Mouse (Mus musculus): ENCODE measurements around the gene Adh7. TPM values are rescaled to one million over a fixed set of nuclear protein-coding genes. Genes with fewer than 3 reads are reported as not detected.

The Adh7 gene
- total RNA-seq, 1 experiment from 2014 or later = not detected

DNA sequence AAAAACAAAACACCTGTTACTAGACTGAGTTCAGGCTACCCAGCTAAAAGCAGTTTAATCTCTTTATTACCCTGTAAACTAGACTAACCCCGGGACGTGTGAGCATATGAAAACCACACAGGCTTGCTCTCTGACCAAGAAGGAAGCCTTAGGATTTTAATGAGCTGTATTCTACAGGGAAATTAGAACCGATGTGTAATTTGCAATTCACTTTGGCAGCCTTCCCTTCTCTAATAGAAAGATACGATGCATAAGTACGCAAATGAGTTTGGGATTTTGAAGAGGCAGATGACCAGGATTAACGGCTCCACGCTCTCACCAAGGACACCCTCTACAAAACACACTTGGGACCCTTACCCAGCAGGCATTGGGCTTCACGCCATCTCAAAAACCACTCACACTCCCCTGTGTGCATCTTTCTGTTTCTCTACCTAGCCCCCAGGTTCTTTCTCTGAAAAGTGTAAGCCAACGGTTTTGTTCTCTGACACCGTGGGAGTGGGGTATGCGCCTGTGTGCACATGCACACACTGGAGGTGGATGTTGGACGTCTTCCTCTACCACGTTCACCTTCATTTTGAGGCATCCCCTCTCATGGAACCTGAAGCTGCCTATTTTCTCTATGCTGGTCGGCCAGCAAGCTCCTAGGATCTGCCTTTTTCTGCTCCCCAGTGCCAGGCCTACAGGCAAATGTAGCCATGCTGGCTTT is 24.6 kb downstream of the Adh7 start:
- ATAC-seq (replicated peaks in 1 of 2; ENCODE audit: insufficient read depth in 1 of 2, low FRiP score in 2 of 2, low TSS enrichment in 1 of 2, low read depth in 1 of 2, poor library complexity in 2 of 2, severe bottlenecking in 2 of 2) = no peak

DNA sequence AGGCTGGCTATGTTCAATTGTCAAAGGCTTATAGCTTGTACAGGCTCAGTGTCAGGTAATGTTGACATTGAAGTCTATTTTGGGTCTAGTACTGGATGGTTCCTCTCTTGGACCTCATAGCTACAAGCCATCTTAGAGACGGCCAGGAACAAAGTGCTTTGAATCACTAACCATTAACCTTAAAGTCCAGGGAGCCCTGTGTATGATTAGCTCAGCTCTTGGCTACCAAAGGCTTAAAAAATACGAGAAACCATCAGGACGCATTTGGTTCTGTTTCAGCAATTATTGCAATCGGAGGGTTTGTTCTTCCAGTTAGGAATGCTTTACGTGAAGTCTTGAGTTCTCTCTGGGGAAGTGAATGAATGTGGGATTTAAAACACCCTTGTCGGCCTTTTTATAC is 25.4 kb downstream of the Adh7 start:
- ATAC-seq (replicated peaks in 1 of 2; ENCODE audit: insufficient read depth in 1 of 2, low FRiP score in 2 of 2, low TSS enrichment in 1 of 2, low read depth in 1 of 2, poor library complexity in 2 of 2, severe bottlenecking in 2 of 2) = no peak

DNA sequence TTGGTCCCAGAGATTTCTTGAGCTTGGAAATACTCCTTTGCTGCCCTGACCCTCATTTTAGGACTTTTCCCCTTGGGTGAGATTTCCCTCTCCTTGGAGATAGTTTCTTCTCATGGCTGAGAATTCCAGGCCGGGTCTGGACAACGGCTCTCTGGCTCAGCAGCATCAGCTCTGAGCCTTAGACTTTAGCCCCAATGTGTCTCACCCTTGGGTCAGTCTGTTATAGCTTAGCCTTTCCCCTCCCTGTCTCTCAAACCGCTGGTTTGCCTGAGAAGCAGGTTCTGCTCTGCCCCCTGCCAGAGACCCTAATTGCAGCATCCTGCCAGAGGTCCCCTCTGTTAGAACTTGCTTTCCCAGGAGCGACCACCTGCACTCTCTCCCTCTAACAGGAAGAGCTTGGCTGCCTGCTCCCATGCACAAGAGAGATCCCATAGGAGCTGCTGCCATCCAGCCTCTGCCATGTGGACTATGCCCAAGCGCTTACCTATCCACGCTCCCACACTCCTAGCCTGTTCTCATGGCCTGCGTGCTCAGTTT is 26.8 kb downstream of the Adh7 start:
- no peak for ATAC-seq (replicated peaks in 1 of 2; ENCODE audit: insufficient read depth in 1 of 2, low FRiP score in 2 of 2, low TSS enrichment in 1 of 2, low read depth in 1 of 2, poor library complexity in 2 of 2, severe bottlenecking in 2 of 2)

DNA sequence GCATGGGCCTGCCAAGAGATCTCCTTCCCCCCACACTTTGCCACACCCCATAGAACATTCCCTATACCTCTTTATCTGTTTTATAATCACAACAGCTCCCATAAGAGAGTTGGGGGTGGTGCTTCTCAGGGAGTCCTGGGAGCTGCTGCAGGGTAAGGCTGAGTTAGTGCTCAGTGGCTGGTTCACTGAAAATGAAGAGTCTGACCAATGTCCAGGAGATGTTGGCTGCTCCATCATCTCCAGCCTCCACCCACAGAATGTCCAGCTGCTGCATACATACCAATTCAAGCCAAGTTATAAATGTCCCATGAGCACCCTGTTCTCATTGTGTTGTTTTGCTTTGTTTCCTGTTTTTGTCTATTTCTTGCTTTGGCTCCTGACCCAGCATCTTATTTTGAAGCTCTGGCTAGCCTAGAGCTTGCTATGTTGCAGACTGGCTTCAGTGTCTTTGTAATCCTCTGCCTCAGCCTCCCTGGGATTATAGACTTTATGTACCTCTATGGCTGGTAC is 29.0 kb downstream of the Adh7 start:
- ATAC-seq (replicated peaks in 1 of 2; ENCODE audit: insufficient read depth in 1 of 2, low FRiP score in 2 of 2, low TSS enrichment in 1 of 2, low read depth in 1 of 2, poor library complexity in 2 of 2, severe bottlenecking in 2 of 2) = no peak

DNA sequence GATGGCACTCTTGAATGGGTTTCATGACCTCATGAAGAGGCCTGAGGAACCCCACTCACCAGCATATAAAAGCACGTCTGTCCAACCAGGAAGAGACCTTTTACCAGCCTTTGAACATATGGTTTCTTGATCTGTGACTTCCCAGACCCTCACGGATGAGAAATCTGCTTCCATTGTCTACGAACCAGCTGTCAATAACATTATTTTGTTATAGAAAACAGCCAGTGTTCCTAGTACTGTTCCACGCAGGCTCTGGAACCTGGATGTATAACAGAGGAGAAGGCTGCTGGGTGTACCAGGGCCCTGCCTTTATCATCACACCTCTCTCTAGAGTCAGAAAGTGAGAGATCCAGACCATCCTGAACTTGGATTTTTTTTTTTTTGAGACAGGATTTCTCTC is 29.7 kb downstream of the Adh7 start:
- no peak for ATAC-seq (replicated peaks in 1 of 2; ENCODE audit: insufficient read depth in 1 of 2, low FRiP score in 2 of 2, low TSS enrichment in 1 of 2, low read depth in 1 of 2, poor library complexity in 2 of 2, severe bottlenecking in 2 of 2)

DNA sequence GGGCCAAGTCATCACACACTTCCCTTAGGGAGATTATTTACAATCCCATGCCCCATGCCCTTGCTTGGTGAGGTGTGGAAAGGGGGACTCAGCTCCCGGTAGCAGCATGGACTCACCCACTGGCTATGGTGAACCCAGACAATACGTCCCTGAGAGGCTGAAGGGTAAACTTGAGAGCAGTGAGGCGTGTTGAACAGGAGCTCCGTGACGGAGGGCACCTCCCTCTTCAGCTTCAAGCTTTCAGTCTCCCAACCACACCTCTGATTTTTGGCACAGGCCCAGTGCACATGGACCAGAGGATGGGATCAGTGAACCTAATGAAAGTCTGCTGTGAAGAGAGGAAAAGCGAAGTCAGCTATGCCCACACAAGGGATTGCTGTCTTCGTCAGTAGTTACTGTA is 30.5 kb downstream of the Adh7 start:
- no peak for ATAC-seq (replicated peaks in 1 of 2; ENCODE audit: insufficient read depth in 1 of 2, low FRiP score in 2 of 2, low TSS enrichment in 1 of 2, low read depth in 1 of 2, poor library complexity in 2 of 2, severe bottlenecking in 2 of 2)

DNA sequence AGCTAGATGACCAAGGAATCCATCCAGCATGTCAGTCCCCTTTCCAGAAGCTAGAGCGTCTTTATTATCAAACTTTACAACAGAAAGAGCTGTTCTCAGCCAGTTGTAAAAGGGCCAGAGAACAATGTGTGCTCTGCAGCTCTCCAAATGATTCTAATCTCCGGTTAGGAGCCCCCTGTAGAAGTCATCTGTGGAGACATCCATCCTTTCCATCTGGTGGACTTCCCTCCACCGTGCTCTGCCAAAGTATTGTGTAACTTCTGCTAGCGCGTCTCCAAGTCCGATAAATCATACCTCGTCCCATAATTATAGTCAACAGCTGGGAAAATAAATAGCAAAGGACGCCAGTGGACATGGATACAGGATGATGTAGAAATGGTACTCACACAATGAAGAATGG is 31.2 kb downstream of the Adh7 start:
- ATAC-seq (replicated peaks in 1 of 2; ENCODE audit: insufficient read depth in 1 of 2, low FRiP score in 2 of 2, low TSS enrichment in 1 of 2, low read depth in 1 of 2, poor library complexity in 2 of 2, severe bottlenecking in 2 of 2) = no peak

DNA sequence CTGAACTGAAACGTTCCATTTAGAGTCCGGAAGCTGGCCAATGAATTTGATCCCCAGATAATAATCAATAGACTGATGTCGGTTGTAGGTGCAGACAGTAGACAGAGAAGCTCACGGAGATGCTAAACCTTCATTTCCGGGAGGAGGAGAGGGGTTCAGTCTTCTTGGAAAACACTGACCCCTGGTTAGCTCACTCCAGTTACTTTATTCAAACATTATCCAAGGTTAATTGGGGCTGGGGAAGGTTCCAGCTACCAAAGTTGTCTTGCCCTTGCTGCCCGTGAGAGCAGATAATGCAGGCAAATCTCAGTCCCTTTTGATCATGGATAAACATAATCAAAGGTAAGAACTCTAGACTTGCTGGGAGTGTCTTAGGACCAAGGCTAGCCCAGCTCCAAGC is 33.6 kb downstream of the Adh7 start:
- ATAC-seq (replicated peaks in 1 of 2; ENCODE audit: insufficient read depth in 1 of 2, low FRiP score in 2 of 2, low TSS enrichment in 1 of 2, low read depth in 1 of 2, poor library complexity in 2 of 2, severe bottlenecking in 2 of 2) = no peak

DNA sequence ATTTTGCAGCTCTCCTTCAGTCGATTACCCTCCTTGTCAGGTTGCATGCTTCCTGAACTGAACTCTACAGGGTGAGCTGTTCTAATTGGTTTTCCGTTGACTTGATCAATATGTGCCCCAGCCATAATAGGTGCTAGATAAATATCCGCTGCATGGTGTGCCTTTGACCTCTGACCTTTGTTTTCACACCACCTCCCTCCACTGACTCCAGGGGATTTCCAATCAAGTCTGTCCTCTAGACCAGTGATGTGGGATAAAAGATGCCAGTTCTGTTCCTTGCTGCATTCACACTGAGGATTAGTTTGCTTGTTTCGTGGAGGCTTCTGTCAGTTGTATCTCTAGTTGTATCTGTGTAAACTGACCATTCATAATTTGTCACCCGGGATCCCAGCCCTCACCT is 36.6 kb downstream of the Adh7 start:
- no peak for ATAC-seq (replicated peaks in 1 of 2; ENCODE audit: insufficient read depth in 1 of 2, low FRiP score in 2 of 2, low TSS enrichment in 1 of 2, low read depth in 1 of 2, poor library complexity in 2 of 2, severe bottlenecking in 2 of 2)

DNA sequence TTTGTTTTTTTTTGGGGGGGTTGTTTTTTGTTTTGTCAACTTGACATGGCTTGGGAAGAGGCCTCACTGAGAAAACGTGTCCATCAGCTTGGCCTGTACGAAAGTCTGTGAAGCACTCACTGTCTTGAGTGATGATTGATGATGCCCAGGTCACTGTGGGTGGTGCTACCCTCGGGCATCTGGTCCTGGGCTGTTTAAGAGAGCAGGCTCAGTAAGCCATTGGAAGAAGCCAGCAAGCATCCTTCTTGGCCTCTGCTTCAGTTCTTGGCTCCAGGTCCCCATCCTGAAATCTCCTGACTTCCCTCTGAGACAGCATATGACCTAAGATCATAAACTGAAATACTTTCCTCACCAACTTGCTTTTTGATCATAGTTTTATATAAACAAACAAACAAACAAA is 37.8 kb downstream of the Adh7 start:
- no peak for ATAC-seq (replicated peaks in 1 of 2; ENCODE audit: insufficient read depth in 1 of 2, low FRiP score in 2 of 2, low TSS enrichment in 1 of 2, low read depth in 1 of 2, poor library complexity in 2 of 2, severe bottlenecking in 2 of 2)

DNA sequence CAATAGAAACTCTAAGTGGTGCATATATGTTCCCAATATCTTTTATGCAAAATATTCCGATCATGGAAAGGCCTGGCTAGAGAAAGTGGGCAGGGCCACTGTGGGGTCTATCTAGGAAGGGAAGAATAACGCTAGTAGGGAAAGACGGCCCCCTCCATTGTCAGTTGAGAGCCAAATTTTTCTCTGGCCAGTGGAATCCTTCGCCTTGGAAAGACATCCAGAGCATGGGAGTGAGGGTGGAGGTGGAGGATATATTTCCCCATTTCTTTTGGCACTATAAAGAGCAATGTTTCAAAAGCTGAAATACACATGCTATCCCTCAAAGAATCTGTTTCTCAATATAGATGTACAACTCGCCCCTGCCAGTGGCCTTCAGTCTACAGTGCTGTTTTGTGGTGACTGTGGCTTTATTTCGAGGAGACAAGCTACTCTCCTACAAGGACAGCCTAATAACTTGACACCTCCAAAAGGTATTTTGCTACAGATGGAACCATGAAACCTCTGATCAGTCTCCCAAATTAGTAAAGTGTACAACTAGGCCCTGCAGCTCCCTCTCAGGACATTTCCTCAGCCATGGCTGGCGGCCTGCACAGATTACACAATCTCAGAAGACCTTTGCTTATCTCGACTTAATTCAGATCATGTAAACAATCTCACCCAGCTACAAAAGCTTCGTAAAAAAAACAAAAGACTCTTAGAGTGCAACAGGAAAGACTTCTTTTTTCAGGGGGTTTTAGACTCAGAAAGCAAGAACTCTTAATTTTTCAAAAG is 38.4 kb downstream of the Adh7 start:
- ATAC-seq (replicated peaks in 1 of 2; ENCODE audit: insufficient read depth in 1 of 2, low FRiP score in 2 of 2, low TSS enrichment in 1 of 2, low read depth in 1 of 2, poor library complexity in 2 of 2, severe bottlenecking in 2 of 2) = no peak

DNA sequence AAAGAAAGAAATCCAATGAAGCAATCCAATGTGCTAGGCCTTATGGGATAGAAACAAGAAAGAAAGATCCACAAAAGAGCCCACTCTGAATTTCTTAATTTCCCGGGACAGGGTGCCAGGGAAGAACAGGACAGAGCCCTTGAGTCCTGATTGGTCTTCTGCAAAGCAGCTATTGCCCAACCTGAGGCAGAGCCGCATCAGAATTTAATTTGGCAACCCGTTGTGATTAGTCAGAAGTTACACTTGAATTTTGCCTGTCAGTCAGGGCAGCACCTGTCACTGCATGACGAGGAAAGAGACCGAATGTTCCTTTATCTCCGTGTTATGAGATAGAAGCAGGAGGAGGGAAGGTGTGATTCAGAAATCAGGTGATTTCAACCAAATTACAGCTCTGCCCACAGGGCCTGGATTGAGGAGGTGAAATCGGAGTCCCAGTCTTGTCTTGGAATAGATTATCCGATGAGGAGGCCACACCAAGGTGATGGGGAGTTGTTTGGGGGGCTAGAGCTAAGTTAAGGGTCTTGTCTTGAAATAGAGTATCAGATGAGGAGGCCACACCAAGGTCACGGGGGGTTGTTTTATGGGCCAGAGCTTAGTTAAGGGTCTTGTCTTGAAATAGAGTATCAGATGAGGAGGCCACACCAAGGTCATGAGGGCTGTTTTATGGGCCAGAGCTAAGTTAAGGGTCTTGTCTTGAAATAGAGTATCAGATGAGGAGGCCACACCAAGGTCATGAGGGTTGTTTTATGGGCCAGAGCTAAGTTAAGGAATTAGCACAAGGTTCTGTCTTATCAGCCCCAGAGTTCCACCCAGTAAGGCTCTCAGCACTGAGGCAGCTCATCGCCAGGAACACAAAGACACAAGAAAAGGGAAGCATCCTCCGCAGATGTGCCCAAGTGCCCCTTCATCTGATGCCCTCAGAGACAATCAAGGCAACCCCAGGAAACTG is 43.4 kb downstream of the Adh7 start, which contains the start of gene Adh1:
Gene Adh1, plus strand, starts transcription at position 271 of the 949 bp plus-strand sequence.
- ATAC-seq (replicated peaks in 1 of 2; ENCODE audit: insufficient read depth in 1 of 2, low FRiP score in 2 of 2, low TSS enrichment in 1 of 2, low read depth in 1 of 2, poor library complexity in 2 of 2, severe bottlenecking in 2 of 2) = no peak

DNA sequence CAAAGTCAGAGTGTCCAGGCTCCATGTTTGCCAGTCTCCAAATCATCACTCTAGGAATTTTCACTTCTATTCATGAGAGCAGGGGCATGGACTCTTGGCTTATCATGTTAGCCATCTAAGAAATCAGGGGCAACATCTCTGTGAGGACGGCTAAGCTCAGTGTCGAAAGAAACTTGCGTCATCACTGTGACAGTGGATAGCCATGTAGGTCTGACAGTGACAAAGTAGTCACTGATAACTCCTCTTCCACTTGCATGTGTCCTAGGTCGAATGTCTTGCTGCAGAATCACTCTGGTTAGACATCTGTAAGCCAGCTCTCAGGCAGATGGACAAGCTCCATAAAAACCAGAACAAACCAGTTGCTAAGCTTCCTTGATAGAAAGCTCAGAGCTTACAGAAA is 45.0 kb downstream of the Adh7 start:
- ATAC-seq (replicated peaks in 1 of 2; ENCODE audit: insufficient read depth in 1 of 2, low FRiP score in 2 of 2, low TSS enrichment in 1 of 2, low read depth in 1 of 2, poor library complexity in 2 of 2, severe bottlenecking in 2 of 2) = no peak

DNA sequence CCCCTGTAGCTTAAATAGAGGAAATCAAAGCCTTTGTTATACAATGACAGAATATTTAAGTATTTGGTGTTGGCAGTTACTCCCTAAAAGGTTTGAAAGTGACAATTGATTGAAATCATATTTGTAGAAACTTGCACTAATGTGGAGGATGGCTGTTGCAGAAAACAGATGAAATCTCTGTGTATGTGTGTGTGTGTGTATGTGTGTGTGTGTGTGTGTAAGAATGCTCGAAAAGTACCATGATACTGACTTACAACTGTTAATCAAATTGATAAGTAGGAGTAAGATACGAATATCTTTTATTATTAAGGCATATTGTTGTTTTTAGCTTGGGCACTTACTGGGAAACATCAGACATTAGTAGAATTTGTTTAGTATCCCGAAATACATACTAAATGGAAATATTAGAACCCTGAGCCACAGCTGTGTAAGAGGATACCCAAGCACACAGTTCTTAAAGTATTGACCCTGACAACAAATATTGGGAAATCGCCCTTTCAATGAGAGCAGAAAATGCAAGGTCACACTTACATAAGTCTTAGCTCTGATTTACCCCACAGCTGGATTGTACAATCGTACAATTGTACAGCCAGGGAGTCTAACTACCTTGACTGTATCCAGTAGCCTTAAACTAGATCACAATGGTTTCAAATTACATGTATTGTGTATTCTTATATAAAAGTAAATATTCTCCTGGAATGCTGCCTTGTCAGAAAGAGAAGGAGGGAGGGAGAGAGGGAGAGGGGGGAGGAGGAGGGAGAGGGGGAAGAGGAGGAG is 45.8 kb downstream of the Adh7 start:
- no peak for ATAC-seq (replicated peaks in 1 of 2; ENCODE audit: insufficient read depth in 1 of 2, low FRiP score in 2 of 2, low TSS enrichment in 1 of 2, low read depth in 1 of 2, poor library complexity in 2 of 2, severe bottlenecking in 2 of 2)

DNA sequence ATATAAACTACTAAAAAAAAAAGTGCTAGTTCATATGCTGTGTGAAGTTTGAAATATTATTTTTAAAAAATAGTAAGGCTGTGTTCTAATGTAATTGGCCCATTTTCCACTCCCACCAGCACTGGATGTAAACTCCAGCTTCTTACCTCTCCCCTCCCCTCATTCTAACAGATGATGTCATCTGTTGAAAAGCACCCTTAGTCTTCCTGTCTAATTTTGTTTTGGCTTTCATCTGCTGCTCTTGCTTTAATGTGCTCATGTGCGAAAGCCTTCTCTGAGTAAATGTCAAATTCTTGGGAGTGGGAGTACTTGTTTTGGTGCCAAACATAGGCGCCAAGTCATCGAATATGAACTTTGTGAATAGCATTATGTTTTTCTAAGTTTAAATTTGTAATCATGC is 47.1 kb downstream of the Adh7 start:
- no peak for ATAC-seq (replicated peaks in 1 of 2; ENCODE audit: insufficient read depth in 1 of 2, low FRiP score in 2 of 2, low TSS enrichment in 1 of 2, low read depth in 1 of 2, poor library complexity in 2 of 2, severe bottlenecking in 2 of 2)

DNA sequence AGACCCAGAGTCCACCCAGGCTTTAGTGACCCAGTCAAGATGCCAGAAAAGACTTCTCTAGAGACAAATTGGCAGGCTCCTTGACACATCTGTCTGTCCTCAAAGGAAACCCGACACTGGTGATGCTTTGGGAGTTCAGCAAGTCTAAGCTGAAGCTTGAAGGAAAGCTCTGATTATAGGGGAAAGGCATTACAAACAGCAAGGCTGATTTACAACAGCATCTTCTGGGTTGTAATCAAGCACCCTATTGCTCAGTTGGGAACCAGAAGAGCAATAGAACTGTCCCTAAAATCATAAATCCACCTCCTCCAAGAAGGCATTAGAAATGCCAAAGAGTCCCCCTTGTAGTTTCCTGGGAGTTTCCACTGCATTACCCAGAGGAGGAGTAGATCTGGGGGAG is 52.9 kb downstream of the Adh7 start:
- ATAC-seq (replicated peaks in 1 of 2; ENCODE audit: insufficient read depth in 1 of 2, low FRiP score in 2 of 2, low TSS enrichment in 1 of 2, low read depth in 1 of 2, poor library complexity in 2 of 2, severe bottlenecking in 2 of 2) = no peak

DNA sequence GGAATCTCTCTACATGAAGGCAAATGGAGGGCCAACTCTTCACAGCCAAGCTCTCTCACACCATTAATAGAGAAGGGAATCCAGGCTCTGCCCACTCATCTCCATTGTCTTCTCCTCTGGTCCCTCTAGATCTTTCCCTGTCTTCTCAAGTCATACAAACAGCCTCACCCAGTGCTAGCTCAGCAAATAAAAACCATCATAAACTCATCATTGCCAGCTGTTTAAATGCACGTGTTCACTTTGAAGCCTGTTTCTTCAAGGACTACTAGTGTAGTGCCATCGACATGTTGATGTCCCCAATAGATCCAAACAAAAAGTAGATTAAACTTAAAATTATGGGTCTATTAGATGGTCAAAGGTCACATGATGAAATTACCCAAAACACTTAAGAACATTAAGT is 53.7 kb downstream of the Adh7 start:
- no peak for ATAC-seq (replicated peaks in 1 of 2; ENCODE audit: insufficient read depth in 1 of 2, low FRiP score in 2 of 2, low TSS enrichment in 1 of 2, low read depth in 1 of 2, poor library complexity in 2 of 2, severe bottlenecking in 2 of 2)
